Mouse (Mus musculus) lung, postnatal 0 days (tissue): ENCODE data around the gene Rgs10. TPM values are rescaled to one million over a fixed set of nuclear protein-coding genes. Genes with fewer than 3 reads are reported as not detected.

Experiments
- ATAC-seq: fragments of 200-750 bp; cut with Nextera tagmentation; 2 replicates; pipeline ENCODE4 v1.8.0; 2017; ENCODE audit warnings: moderate library complexity
- DNase-seq: peaks from one replicate; pipeline ENCODE4 v3.0.0-alpha.2; 2016; ENCODE audit warnings: low spot score
- H3K27ac ChIP-seq: fragments of 300-500 bp; sonication (generic); 2 replicates; pipeline ENCODE4 v1.5.1; 2014; ENCODE audit warnings: antibody characterized with exemption, mild to moderate bottlenecking, low read length, mixed read lengths
- H3K27me3 ChIP-seq: fragments of 300-500 bp; sonication (generic); replicated peaks from 2 replicates; pipeline ENCODE4 v1.6.1; 2014; ENCODE audit warnings: low read length, mixed read lengths; ENCODE audit not compliant: insufficient read depth
- H3K36me3 ChIP-seq: fragments of 300-500 bp; sonication (generic); 2 replicates; pipeline ENCODE4 v1.6.1; 2014; ENCODE audit warnings: low read length, mixed read lengths; ENCODE audit not compliant: insufficient read depth
- H3K4me1 ChIP-seq: fragments of 300-500 bp; sonication (generic); 2 replicates; pipeline ENCODE4 v1.6.1; 2014; ENCODE audit warnings: antibody characterized with exemption, low read depth, low read length, mixed read lengths; ENCODE audit not compliant: insufficient read depth
- H3K4me2 ChIP-seq: fragments of 300-500 bp; sonication (generic); replicated peaks from 2 replicates; pipeline ENCODE4 v1.6.1; 2014; ENCODE audit warnings: low read depth, mild to moderate bottlenecking, low read length, moderate library complexity, mixed read lengths
- H3K4me3 ChIP-seq: fragments of 300-500 bp; sonication (generic); 2 replicates; pipeline ENCODE4 v1.5.1; 2014; ENCODE audit warnings: low read depth, low read length
- H3K9ac ChIP-seq: fragments of 300-500 bp; sonication (generic); replicated peaks from 2 replicates; pipeline ENCODE4 v1.6.1; 2014; ENCODE audit warnings: low read depth, mild to moderate bottlenecking
- H3K9me3 ChIP-seq: fragments of 300-500 bp; sonication (generic); 2 replicates; pipeline ENCODE4 v1.6.1; 2016; ENCODE audit warnings: low read length, mixed read lengths
- CTCF ChIP-seq: IDR thresholded peaks from 2 replicates; pipeline ENCODE4 v1.5.1; 2016; ENCODE audit warnings: antibody characterized with exemption, mild to moderate bottlenecking
- EP300 ChIP-seq: IDR thresholded peaks from 2 replicates; pipeline ENCODE4 v1.6.1; 2016; ENCODE audit warnings: antibody characterized with exemption, mild to moderate bottlenecking, control low read depth
- WGBS: fragments of 180-500 bp; shearing (Covaris S2); extraction: QIAGEN DNeasy Blood & Tissue Kit; methylation state at CpG from one replicate; pipeline ENCODE4 v1.1.7; 2014; 5-methylcytosine and 5-hydroxymethylcytosine counted together
- polyA plus RNA-seq: library from polyadenylated mRNA; unstranded; fragments of >200 nt; fragmentation: Nextera tagmentation; extraction: Ambion mirVana; gene quantifications from 2 replicates; pipeline ENCODE4 v1.2.1, GENCODE M21; 2015

The Rgs10 gene
- polyA plus RNA-seq: 38.7 and 43.1 TPM in 2 replicates

DNA sequence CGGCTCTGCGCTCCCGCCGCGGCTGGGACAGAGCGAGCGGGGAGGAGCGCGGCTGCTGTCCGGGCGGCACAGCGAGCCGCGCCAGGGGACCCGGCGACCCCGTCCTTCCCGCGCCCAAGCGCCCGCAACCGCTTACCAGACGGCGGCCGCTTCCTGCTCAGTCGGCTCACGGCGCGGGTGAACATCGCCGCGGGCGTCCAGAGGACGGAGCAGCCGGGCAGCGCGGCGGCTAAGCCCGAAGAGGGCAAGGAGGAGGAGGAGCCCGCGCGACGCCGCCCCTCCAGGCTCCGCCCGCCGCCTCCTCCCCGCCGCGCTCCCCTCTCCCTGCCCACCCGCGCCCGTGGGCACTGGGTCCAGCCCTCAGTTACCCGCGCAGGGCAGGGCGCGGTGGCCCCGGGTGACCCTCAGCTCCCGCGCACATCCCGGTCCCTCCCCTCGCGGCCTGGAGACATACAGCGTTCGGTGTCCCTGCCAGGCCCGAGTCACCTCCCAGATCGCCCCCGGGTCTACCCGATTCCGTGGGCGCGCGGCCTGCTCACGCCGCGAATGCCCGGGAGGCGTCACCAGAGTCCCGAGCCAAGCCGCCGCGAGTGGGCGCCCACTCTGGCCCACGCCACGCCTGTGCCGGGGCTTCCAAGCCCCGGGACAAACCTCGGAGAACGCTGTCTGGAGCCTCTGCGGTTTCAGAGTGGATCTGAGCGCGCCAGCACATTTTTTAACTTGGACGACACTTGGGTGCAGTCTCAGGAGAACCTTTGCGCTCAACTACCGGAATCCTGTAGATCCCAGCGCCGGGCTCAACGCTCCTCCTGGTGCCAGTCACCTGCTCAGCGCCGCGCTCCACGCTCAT lies at the start of gene Rgs10:
Rgs10 (minus strand) TSS at position 829 of the 850 bp plus-strand sequence.
- TF ChIP-seq EP300 (no peak), CTCF (no peak; the same call in 1 of the 2 replicates)
- Histone ChIP-seq H3K4me1 (peaks cover 8% of the 10 kb centered on the region), H3K4me3 (peak within 1 kb of the TSS; percentile 76), H3K36me3 (no peaks in the 10 kb centered on the region), H3K27ac (peak within 1 kb of the TSS; percentile 26; the same call in 1 of the 2 replicates), H3K4me2 (peak within 1 kb of the TSS; percentile 96), H3K9me3 (no peaks in the 10 kb centered on the region), H3K27me3 (peaks cover 8% of the 10 kb centered on the region; the same call in 1 of the 2 replicates), H3K9ac (peak within 1 kb of the TSS; percentile 54)
- WGBS: under 1% methylated on average over 60 of the region's 102 CpGs
- DNase-seq (peak; percentile 83), ATAC-seq (peak; percentile 91)

GRCm38 (mm10) chr7:128462406-128462805 lies 43.8 kb upstream of the Rgs10 start:
- H3K36me3 ChIP-seq: no peaks in the 10 kb centered on the region
- no peak overlapping the region for H3K9ac ChIP-seq
- ATAC-seq: no peak
- no peak overlapping the region for H3K4me3 ChIP-seq
- no peak for DNase-seq
- no peak overlapping the region for H3K27ac ChIP-seq
- peaks cover 4% of the 10 kb centered on the region; the same call in 1 of the 2 replicates for H3K4me1 ChIP-seq
- TF ChIP-seq EP300: no peak
- peak; percentile 29 for TF ChIP-seq CTCF
- H3K4me2 ChIP-seq: no peak overlapping the region
- H3K27me3 ChIP-seq: no peaks in the 10 kb centered on the region
- no peaks in the 10 kb centered on the region for H3K9me3 ChIP-seq
- 68% methylated on average over 5 of the region's 5 CpGs for WGBS

GRCm38 (mm10) chr7:128461285-128462215 lies 43.0 kb upstream of the Rgs10 start, which contains the start of gene Tial1:
TSS of gene Tial1 (minus strand) at chr7:128461717.
- Histone ChIP-seq H3K36me3 (no peaks in the 10 kb centered on the region), H3K4me1 (peaks cover 4% of the 10 kb centered on the region; the same call in 1 of the 2 replicates), H3K9ac (peak within 1 kb of the TSS; percentile 85), H3K9me3 (no peaks in the 10 kb centered on the region), H3K27ac (peak within 1 kb of the TSS; percentile 97), H3K4me3 (peak within 1 kb of the TSS; percentile 82), H3K27me3 (no peaks in the 10 kb centered on the region), H3K4me2 (peak within 1 kb of the TSS; percentile 96)
- peak; percentile 100 for DNase-seq
- TF ChIP-seq CTCF: no peak
- ATAC-seq: peak; percentile 99
- WGBS: under 1% methylated on average over 69 of the region's 69 CpGs

DNA sequence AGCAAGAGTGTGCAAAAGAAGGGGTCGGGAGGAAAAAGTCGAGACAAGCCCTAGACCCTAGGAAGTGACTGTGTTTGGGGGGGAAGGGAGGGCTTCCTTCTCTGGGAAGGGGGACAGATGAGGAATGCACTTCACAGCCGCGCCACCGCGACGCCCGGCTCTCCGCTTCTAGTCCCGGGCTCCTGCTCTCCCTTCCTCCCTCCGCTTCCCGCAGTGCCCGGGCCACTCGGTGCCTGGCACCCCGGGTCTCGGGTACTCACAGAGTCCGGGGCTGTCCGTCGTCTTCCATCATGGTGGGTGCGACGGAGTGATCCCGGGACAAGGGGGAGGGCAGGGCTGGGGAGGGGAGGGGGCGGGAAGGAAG lies 42.3 kb upstream of the Rgs10 start:
- H3K27ac ChIP-seq: peak overlapping the region; percentile 97
- no peaks in the 10 kb centered on the region for H3K27me3 ChIP-seq
- peak overlapping the region; percentile 82 for H3K4me3 ChIP-seq
- H3K9ac ChIP-seq: peak overlapping the region; percentile 85
- TF ChIP-seq CTCF (no peak), EP300 (no peak)
- no peaks in the 10 kb centered on the region for H3K9me3 ChIP-seq
- peak overlapping the region; percentile 96 for H3K4me2 ChIP-seq
- H3K4me1 ChIP-seq: peaks cover 4% of the 10 kb centered on the region; the same call in 1 of the 2 replicates
- WGBS: 0% methylated on average over 9 of the region's 23 CpGs
- ATAC-seq: peak; percentile 3
- DNase-seq: no peak
- H3K36me3 ChIP-seq: no peaks in the 10 kb centered on the region

DNA sequence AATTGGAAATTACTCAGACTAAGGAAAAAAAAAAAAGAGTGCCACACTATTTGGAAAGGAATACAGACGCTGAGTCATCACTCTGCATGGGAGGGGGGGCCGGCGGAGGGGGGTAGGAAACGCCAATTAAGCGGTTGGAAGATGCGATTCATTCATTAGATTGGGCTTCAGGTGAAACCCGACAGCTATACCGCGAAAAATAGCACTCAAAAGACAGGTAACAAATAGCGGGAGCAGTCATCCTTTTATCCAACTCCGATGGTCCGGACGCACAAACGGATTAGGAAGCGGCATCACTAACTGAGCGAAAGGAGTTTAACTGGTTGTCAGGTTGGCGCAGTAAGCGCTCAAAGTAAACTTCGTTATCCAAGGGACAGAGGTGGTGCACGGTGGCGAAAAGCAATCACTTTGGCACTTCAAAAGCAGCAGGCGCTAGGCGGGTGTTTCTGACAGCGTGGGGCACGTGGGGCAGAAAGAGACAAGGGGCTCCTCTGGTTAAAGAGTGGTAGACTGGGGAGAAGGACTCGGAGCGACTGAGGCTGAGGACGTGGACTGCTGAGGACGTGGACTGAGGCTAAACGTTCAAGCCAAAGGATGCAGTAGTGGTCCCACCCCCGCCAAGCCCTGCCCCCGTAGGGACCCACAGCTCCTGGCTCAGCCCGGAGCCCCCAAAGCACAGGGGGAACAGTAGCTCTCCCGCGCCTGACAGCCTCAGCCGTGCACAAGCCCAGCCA lies 41.7 kb upstream of the Rgs10 start:
- H3K4me1 ChIP-seq: peaks cover 4% of the 10 kb centered on the region; the same call in 1 of the 2 replicates
- H3K9me3 ChIP-seq: no peaks in the 10 kb centered on the region
- H3K9ac ChIP-seq: peak overlapping the region; percentile 85
- under 1% methylated on average over 33 of the region's 36 CpGs for WGBS
- H3K36me3 ChIP-seq: no peaks in the 10 kb centered on the region
- DNase-seq (peak; percentile 53), ATAC-seq (no peak)
- peak overlapping the region; percentile 97 for H3K27ac ChIP-seq
- H3K27me3 ChIP-seq: no peaks in the 10 kb centered on the region
- H3K4me3 ChIP-seq: peak overlapping the region; percentile 82
- TF ChIP-seq EP300 (no peak), CTCF (no peak)
- H3K4me2 ChIP-seq: peak overlapping the region; percentile 96
